Mouse (Mus musculus): ENCODE measurements around the gene Runx2.

Gene Runx2

DNA sequence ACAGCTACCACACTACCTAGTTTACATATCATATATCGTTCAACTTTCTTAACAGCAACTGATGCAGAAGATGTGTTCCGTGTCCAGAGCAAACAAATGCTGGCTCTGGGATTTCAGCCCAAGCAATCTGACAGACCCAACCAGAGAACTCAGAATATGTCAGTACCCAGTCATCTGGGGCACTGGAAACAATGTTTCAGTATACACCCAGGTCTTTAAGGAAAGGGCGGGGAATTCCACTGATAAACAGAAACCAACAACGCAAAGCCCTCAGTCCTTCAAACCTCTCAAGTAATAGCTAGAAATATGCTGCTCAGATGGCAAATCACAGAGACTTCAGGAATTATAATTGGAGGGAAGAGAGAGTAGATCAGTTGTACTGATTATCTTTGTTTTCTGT lies 100.5 kb downstream of the Runx2 start:
- no peak for DNase-seq (ENCODE audit: low read depth, low spot score)

DNA sequence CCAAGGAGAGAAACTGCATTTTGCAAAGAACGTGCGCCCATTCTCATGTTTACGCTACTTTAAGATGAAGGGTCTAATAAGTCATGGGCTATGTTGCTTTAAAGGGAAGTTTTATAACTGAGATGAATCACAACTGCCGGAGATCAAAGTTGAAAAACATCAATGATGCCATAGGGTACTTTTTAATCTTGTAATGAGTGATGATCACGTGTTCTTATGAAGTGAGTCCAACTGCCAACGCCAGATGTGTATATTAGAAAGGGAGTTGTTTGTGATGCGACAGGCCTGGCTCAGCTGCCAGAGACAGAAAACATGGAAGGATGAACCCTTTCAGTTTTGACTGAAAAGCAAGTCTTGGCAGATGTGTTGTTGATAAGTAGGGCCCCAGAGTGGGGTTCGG lies 101.2 kb downstream of the Runx2 start:
- DNase-seq (ENCODE audit: low read depth, low spot score): no peak

DNA sequence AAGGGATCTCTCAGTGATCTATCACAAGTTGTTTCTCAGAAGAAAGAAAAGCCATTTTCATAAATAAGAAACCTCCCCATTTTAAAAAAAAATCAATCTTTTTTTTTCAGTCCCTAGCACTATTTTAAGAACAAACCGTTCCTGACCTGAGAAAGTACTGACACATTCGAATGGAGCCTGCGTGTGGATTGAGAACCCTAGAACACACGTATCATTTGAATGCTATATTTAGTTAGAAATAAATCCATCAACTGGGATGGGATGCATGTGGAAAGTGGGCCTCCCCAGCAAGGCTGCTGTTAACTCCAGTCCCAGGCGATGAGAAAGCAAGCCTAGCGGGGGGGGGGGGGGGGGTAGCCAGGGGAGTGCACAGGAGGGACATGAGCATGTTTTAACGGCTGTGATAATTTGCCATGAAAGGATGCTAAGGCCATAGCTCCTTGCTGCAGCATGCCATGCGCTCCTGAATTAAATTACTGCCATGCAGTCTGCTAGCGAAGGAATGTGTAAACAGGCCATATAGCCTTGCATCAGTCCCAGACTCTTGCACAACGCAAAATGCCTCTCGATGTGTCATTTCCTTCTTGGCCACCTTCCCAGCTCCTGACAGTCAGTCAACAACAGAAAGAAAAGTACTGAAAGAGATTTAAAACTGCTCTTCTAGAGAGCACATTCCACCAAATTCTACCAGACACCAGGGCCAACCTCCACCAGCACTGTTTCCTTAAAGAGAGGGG lies 104.9 kb downstream of the Runx2 start:
- no peak for DNase-seq (ENCODE audit: low read depth, low spot score)

DNA sequence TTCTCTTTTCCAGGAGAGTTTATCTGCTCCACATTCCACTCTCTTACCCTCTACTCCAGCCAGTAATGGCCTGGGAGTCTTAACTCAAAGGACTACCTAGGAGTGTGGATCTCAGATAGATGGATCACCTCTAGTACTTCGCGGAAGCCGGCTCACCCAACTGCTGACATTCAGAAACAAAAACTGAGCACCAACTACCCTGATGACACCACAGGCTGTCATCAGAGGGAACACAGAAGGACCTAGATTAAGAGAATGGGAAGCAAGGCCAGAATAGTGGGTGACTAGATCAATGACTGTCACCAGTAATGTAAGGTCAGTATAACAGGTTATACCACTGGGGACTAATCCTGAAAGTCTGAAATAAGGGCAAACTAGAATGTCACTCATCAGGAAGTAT lies 106.6 kb downstream of the Runx2 start:
- no peak for DNase-seq (ENCODE audit: low read depth, low spot score)

DNA sequence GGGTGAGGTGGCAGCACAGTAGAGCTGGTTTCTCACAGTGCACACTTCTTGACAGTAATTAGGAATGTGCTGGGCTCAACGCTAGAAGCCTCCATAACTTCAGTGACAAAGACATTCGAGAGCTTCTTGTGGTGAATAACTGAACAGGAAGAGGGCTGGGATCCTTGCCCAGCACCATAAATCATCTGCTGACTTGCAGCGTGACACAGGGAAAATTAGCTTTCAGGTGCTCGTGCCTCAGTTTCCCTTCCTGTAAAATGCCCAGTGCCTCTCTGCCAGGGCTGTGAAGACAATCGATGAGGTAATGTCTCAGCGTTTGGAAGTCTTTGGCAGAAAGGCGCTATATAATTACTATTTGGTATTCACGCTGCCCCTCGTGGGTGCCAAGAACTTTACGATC lies 108.1 kb downstream of the Runx2 start:
- no peak for DNase-seq (ENCODE audit: low read depth, low spot score)

DNA sequence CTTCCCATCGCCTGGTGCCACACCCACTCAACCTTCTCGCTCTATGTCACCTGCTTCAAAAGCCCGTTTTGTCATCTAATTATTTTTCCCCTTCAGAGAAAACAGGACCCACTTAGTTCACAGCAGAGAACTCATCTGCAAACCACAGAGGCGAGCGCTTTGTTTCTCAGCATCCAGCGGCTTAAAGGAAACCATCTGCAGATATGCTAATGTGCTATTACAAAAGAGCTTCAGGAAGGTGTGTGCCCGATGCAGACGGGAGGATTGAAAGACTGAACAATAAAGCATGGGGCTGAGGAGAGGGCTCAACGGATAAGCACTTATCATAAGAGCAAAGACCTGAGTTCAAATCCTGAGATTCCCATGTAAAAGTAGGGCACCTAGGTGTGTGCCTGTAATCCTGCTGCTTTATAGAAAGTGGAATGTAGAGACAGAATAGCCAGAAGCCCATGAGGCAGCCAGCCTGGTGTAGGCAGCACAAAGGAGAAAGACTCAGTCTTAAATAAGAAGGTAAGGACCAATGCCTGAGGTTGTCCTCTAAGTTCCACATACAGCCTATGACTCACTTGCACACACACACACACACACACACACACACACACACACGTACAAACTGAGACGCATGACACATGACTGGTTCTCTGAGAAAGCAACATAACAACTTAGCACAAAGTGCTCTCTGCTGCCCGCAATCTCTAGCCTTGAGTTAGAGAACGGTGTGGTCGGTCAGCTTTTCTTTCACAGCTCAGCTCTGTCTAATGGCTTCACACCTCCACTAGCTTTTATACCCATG lies 111.9 kb downstream of the Runx2 start:
- no peak for DNase-seq (ENCODE audit: low read depth, low spot score)

DNA sequence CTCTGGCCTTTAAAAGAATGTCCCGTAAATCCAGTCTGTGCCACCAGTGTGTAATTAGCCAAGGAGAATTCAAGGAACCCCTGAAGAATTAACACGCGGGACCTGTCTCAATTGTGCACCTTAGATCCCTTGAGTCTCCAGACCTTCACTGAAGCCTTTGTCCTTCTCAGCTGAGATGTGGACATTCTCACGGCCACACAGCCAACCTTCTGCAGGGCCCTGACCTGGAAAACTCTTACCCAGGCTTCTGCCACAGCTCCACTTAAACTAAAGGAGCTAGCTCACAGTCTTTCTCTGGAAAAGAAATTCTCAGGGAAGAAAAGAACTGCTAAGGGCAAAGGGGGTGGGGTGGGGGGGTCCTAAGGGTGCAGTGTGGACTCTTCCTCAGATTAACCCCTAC lies 113.1 kb downstream of the Runx2 start:
- no peak for DNase-seq (ENCODE audit: low read depth, low spot score)

DNA sequence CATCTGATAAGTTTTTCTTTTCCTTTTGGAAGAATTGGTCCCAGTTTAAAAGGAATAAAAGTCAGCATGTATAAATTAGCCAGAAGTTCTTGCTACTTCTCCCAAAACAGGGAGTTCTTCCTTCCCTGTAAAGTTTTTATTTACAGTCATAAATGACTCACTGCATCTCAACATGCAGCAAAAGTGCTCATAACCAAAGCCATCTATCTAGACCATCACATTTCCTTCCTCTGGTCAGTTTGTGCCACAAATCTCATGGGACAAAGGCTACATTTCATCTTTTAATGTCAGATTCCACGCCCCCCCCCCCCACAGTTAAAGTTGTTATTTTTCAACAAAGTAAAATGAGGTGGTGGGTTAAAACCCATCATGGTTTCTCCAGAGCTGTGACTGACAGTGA lies 114.3 kb downstream of the Runx2 start:
- no peak for DNase-seq (ENCODE audit: low read depth, low spot score)

DNA sequence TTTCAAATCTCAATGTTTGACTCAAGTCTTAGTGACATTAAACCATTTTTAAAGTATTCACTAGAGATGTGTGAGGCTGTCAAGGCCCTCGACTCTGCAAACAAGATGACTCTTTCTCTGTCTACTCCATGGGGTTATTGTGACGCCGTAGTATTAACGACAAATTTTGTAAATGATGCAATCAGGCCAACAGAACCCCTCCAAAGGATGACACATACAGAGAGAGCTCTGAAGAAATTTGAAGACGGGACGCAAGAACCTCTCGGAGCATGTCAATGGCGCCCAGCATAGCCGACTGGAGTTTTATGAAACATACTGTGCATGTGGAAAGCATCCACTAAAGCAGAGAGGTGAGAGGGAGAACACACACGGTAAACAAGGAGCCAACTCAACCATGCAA lies 117.5 kb downstream of the Runx2 start:
- no peak for DNase-seq (ENCODE audit: low read depth, low spot score)

DNA sequence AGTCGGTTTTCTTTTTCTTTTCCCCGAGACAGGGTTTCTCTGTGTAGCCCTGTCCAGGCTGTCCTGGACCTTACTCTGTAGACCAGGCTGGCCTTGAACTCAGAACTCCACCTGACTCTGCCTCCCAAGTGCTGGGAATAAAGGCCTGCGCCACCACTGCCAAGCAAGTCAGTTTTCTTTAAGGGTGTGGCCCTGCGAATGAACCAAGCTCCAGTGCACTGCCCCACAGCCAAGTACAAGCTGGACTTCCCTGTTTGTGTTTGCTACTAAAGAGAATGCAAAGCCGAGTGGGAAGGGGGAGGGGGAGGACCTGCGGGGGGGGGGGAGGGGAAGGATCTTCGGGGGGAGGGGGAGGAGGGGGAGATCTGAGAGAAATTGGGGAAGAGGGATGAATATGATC lies 121.0 kb downstream of the Runx2 start:
- no peak for DNase-seq (ENCODE audit: low read depth, low spot score)

DNA sequence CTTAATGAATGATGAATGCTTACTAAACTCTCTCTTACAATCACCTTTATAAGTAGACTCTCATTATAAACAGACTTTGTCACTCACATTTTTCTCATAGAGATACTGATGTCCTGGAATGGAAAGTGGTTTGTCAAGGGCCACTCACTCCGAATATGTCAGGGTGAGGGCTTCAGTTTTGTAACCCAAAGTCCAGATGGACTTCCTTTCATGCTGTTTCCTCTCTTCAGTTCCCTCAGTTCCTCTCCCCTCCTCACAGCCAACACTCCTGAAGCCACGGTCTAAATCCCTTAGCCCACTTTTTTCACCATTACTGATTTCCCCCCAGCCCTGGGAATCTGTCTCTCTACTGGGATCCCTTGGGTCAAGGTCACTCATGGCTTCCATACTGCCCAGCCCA lies 123.1 kb downstream of the Runx2 start:
- DNase-seq (ENCODE audit: low read depth, low spot score): no peak

DNA sequence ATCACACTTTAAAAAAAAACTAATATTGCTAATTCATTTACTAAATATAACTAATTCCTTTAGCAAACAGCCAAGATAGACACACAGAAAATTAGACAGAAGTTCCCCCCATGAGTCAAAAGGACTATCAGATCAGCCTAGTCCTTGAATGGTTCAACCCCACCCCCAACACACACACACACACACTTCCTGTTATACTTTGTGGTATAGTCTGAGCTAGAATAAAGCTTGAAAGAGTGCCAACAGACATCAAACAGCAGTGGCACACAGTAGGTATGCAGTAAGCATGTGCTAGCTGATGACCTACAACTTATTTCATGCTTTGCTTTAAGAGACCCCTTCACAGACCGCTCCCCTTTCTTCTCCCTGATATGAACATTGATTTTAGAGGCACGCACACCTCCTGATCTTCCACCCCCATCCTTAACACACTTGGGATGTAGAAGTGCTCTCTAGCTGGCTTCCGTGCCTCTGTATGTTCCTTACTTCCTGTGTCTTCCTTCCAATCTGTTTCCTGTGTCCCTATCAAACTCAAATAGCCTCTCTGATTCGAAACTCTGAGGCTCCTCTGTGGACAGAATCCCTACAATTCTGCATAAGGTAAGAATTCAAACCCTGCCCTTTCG lies 124.1 kb downstream of the Runx2 start:
- DNase-seq (ENCODE audit: low read depth, low spot score): no peak

DNA sequence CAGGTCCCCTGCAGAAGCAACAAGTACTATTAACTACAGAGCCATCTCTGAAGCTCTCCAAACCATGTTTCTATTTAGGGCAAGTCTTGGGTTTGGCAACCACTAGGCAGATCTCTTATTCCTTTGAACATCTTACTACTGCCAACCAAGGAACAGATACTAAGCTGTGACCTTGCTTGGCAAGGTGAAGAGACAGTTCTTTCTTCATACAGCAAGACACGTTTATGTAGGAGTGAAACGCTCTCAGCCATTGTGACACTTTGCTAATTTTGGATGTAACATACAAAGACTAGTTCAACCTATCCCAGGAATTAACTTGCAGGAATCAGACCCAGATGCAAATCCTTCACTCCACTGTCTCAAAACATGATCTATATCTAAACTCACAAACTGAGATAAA lies 126.3 kb downstream of the Runx2 start:
- no peak for DNase-seq (ENCODE audit: low read depth, low spot score)

DNA sequence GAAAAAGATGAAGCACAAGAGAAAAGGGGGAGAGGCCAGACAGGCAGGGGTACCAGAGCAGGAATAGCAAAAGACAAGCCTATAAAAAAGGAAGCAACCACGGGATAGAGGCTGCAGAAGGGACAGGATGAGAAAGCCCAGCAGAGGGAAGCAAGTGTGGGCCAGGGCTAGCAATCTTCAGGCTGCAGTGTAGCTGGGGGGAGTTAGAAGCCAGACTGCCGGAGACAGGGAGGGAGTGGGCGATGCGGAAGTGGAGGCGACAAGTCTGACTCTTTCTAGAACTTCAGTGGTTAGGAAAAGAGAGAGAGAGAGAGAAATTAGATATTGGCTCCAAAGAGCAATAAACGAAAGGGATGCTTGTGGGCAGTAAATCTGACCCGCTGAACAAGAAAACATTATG lies 129.1 kb downstream of the Runx2 start:
- no peak for DNase-seq (ENCODE audit: low read depth, low spot score)

DNA sequence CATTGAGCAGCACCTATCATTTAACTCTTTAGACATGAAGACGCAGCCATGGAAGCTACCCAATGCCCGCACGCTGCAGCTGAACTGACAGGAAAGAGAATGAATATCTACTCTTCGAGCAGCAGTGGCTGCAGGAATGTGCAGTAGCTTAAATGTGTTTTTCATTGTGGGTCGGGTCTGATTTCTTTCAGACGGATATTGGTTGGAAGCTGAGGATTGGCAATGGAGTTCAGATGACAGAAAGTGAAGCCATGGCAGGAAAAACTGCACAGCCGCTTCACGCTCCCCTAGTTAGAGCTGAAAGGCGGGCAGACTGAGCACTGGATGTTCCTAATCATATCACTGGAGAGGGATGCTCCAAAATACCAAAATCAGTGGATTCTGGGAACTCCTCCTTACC lies 131.6 kb downstream of the Runx2 start:
- DNase-seq (ENCODE audit: low read depth, low spot score): no peak

DNA sequence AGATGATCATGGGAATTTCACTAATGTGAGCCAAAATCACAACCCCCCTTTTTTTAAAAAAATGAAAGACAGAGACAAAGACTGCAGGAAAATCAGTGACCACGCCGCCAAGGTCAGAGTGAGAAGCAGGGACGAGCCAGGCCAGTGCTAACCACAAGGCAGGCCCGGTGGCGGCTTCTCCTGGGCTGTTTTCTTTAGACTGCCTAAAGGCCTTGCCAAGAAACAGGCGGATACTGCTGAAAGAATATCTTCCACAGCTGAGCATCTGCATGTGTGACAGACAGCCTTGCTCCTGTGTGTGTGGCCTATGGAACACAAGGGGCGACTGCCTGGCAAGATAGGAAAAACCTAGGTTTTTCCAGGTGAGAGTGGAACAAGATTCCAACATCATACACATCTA lies 136.8 kb downstream of the Runx2 start:
- DNase-seq (ENCODE audit: low read depth, low spot score): no peak

DNA sequence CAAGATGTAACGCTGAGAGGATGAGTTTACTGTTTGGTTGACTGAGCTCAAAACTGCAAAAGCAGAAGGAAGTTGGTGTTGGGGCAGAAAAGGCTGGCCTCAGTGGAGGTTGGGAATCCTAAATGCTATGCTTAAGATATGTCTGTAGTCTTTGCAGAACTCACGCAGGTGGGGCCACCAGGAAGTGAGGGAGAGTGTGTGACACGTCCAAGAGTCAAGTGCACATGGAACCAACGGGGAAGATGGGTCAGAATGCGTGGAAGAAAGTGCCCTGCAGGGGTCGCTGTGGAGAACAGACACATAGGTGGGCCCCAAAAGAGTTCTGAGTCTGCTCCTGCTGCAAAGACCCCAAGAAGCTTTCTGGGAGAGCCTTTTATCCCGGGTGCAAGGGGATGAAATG lies 141.8 kb downstream of the Runx2 start:
- no peak for DNase-seq (ENCODE audit: low read depth, low spot score)

DNA sequence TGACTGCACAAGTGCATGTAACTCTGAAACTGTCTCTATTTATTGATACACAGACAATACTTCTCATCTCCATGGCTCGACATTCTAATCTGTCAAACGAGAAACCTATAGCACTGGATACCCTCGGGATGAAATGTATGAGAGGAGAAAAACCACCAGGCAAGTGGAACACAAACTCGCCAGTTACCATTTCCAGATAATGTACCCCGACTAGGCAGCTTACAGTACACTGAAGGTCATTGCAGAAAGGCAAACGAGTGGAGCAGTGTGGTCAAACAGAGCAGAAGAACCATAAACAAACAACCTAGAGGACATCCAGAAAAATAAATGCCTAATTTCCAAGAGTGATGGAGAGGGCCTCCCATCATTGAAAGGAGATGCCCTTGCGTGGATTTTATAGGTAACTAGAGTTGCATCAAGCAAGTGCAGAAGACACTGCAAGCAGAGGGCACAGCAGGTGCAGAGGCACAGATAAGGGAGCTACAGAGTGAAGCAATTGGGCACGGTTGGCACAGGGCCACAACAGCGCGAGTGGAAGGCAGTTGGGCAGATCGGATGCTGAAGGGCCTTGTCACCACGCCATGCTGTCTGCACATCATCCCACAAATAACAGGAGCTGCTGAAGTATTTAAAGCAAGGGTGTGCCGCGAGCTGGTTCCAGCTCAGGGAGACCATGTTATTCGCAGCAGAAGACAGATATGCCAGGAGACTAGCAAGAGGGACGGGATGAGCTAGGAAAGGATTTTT lies 142.5 kb downstream of the Runx2 start:
- no peak for DNase-seq (ENCODE audit: low read depth, low spot score)

DNA sequence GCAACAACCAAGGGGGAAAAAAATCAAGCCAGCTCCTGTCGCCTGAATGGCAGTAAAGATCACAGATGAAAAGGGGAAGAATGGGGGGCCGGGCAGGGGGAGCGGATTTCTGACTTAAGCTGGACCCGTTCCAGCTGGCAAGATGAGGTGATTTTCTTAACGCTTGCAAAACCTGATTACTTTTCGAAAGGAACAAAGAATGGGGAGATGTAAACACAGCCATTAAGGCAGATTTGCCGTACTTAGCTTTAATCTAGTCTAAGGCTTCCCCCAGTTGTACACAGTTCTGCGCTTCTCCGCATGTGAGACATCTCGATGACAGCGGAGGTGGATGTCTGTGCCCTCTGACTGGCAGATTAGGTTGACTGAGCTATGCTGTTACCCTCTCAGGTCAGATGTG lies 144.6 kb downstream of the Runx2 start:
- DNase-seq (ENCODE audit: low read depth, low spot score): no peak

DNA sequence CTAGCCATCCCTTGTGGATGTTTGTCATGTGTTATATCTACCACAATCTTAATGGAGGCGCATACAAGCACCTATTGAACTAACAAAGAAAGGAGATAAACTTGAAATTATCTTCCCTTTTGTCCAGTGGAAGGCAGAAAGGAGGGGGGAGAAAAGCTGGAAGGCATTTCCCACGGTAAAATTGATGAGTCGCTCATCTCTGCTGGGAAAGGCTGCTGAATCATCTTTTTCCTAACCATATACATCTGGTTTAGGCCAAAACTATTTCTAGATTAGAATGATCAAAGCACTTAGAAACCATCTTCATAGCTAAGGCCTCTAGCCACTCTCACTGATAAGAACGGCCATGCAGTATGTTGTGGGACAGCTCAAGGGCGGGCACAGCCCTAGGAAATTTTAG lies 147.3 kb downstream of the Runx2 start:
- no peak for DNase-seq (ENCODE audit: low read depth, low spot score)

DNA sequence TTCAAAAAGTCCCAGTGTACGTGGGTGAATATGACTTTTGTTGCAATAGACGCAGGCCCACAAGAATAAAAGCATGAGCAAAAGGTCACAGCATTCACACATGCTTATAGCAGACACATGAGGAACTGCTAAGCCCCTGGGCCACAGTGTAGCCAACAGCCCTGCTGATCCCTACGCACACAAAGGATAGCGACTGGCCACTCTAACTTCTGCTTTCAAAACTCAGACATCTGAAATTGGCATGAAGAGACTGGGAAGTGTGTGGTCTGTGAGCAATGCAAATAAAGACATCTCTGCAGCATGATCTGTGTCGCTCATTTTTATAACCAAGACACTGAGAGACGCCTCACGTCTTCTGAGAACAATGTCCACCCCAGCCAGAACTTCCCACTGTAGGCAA lies 150.7 kb downstream of the Runx2 start:
- no peak for DNase-seq (ENCODE audit: low read depth, low spot score)

DNA sequence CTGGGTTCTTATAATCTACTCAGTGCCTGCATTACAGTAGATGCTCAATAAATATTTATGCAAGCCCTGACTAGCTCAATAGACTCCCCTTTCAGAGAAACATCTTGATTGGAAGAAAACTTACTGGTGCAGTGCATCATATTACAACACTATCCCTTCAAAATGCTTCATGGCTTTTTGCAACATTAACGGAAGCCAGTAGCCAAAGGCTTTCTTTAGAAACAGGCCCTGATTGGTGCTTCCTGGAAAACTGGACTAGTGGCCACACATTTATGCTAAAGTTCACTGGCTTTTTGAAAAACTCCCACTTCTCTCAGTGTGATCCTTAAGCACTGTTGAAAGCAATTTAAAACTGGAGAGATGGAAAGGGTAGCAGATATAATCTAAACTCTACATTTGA lies 151.4 kb downstream of the Runx2 start:
- DNase-seq (ENCODE audit: low read depth, low spot score): no peak
